Mouse (Mus musculus) heart, postnatal 0 days (tissue): ENCODE results near the gene Serpina11.

Experiments
- CTCF ChIP-seq: IDR thresholded peaks from 2 replicates; pipeline ENCODE4 v1.5.1; 2016; ENCODE audit warnings: antibody characterized with exemption, control low read depth, low read depth
- EP300 ChIP-seq: IDR thresholded peaks from 2 replicates; pipeline ENCODE4 v1.6.1; 2016; ENCODE audit warnings: antibody characterized with exemption, low read depth

GRCm38 (mm10) chr12:103946243-103946642, 43.5 kb downstream of the Serpina11 start:
- TF ChIP-seq CTCF (no peak), EP300 (no peak)
